Mouse (Mus musculus): Measurements from ENCODE around the gene Slco2a1.

DNA sequence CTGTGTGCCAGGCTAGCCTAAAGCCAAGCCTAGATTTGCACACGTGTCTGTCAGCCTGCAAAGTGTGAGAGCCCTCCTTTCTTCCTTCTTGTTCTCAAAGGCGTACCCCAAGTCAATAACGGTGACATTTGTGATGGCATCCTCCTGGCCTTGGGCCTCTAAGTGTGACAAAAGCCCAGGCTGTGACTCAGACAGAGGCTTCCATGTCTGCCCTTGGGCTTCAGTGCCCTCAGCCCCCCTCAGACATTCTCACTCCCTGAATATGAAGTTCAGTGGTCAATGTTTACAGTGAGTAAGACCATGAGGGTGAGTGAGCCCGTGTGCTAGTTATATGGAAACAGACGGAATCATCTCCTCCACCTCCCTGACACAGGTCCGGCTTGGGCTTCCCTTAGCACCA is 29.8 kb upstream of the Slco2a1 start:
- TF ChIP-seq CTCF (IDR thresholded peaks at IDR 0.05; ENCODE audit: borderline replicate concordance, insufficient read depth, low read length) = no peak
- no peak for TF ChIP-seq POLR2A (IDR thresholded peaks at IDR 0.05; ENCODE audit: low read depth, low read length)
